Mouse (Mus musculus) cerebellum, adult 9-10 months (tissue): ENCODE measurements around the gene Pacrg.

Experiments used
- DNase-seq: peaks from one replicate; pipeline ENCODE4 v3.0.0; 2022

Gene Pacrg

DNA sequence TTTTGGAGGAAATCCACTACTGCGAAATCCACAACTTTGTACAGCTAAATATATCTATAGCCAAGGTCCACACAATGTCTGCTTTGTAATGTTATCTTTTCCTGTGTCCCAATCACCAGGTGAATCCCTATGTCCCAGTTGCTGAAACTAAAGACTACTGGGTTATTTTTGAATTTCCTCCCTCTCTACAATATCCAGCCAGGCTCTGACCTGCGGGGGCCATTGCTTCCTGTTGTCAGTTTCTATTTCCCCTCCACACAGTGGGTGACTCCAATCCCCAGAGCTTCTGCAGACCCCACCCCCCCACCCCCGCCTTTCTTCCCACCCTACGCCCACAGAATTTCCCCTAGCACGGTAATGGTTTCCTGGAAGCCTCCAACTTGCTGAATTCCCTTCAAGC lies 473.1 kb downstream of the Pacrg start:
- DNase-seq: no peak

GRCm38 (mm10) chr17:10366577-10366976 lies 473.5 kb downstream of the Pacrg start:
- DNase-seq: no peak

- no peak for DNase-seq
These were observed 474.3 kb downstream of the Pacrg start for GRCm38 (mm10) chr17:10365501-10366482.

GRCm38 (mm10) chr17:10363151-10363550 lies 477.0 kb downstream of the Pacrg start:
- no peak for DNase-seq

DNA sequence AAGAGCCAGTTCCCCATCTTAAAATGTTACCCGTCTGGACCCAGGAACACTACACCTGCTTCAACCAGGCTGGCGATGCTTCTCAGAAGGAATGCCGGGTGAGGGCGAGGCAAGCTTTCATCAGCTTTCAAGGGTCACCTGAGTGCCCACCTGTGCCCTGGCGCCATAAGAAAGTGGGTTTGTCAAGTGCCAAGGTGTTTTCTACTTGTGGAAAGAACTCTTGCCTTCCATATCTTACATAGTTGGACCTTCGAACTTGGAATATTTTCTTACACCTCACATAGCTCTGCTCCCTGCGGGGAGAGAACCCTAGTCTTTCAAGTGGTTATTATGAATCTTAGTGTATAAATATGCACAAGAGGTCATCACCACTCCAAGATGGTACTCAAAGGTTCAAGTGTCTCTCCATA lies 478.2 kb downstream of the Pacrg start:
- no peak for DNase-seq

- no peak for DNase-seq
These were observed 479.4 kb downstream of the Pacrg start for GRCm38 (mm10) chr17:10360738-10361137.

- DNase-seq: no peak
These were observed 480.6 kb downstream of the Pacrg start for GRCm38 (mm10) chr17:10359466-10359865.

DNA sequence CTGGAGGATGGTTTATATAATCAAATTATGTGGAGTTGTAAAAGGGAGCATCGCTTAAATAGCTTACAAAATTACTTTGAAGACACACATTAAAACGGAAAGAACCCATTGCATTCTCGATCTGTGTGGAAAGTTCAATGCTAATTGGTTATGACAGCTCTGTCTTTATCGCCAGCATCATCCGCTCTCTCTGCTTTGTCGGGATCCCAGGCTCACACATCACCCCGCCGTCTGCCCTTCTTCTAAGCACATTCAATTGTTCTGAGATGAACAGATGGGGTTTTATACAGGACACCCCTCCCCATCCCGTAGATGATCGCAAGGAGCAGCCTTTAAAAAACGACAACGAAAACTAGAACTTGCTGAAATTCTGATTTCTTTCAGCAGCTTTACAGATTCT lies 482.8 kb downstream of the Pacrg start:
- DNase-seq: no peak

DNA sequence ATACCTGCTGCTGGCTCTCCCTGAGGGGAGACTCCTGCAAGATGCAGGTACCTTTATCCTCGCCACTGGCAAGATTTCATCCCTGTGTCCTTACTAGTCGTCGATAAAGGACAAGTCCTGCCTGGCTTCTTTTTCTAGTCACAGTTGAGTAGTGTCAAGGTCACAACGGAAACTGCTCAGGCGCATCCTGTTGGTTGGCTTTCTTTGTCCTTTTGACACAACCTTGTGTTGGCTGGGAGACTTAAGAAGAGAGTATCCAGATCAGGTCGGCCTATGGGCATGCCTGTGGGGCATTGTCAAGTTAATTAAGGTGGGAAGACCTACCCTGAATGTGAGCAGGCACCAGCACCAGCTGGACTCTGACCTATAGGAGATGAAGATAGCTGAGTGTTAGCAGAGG lies 483.8 kb downstream of the Pacrg start:
- DNase-seq: no peak

GRCm38 (mm10) chr17:10355746-10356145 lies 484.4 kb downstream of the Pacrg start:
- no peak for DNase-seq
